Mouse (Mus musculus) ES-Bruce4 (cell line): ENCODE data around the gene Kcnv2.

ENCODE experiments used
- CTCF ChIP-seq: IDR thresholded peaks from one replicate; pipeline ENCODE4 v1.8.1; 2011; ENCODE audit warnings: low read depth, low read length
- EP300 ChIP-seq: IDR thresholded peaks from 2 replicates; pipeline ENCODE4 v1.6.1; 2011; ENCODE audit warnings: low read depth, low read length; ENCODE audit not compliant: insufficient read depth
- POLR2A ChIP-seq: IDR thresholded peaks from one replicate; pipeline ENCODE4 v1.8.1; 2011; ENCODE audit warnings: low read length; ENCODE audit not compliant: insufficient read depth

DNA sequence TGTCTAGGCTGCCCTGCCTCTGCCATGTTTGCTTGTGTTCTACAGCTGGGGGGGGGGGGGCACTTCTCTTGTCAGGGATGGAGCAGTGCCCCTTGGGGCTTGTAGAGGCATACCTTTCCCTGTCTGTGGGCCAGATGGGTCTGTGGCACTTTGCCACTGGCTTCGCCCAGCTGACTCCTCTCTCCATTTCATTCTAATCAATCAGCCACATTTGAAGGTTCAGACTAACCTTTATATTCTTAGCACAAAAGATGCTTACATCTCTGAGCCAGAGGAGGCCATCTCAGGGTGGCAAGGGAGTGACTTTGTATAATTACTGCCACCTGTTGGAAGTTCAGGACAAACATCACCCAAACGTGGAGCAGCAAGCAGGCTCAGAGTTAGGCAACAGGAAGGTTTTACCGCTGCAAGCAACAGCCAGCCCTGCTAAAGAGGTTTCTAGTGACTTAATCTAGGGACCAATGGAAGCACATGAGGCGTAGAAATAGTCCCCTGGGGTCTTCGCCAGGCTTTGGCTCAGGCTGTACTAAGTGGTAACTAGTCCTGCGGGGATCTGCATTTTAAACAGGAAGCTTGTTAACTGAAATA lies 9.9 kb downstream of the Kcnv2 start:
- TF ChIP-seq CTCF: no peak
- TF ChIP-seq EP300: no peak
- TF ChIP-seq POLR2A: no peak
